Mouse (Mus musculus) kidney, adult 8-10 months (tissue): ENCODE measurements around the gene Dnajc14.

Experiments
- DNase-seq, 2 experiments: peaks; one replicate each; pipeline ENCODE4 v3.0.0; 2022

Gene Dnajc14

DNA sequence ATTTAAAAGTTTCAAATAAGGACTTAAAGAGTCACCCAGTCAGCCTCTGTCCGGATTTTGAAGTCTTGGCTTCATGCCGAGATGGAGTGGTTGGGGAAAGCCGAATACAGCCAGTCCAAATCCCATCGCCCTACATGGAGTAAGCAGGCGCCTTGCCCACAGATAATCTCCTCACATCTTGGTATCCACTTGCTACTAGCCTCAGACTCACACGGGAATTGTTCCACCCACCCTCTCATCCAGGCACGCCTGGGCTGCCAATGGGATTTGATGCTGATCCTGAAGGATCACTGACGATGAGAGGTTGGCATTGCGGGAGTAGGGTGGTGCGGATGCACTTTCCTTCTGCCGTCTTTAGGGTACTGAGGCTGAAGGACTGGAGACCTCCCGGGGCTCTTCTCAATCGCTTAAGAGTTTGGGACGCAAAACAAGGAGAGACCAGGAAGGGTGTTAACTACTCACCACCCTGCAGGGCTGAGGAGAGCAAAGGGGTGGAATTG is at the start of gene Dnajc14:
Gene Dnajc14, plus strand, starts transcription at position 292 of the 500 bp plus-strand sequence.
- DNase-seq, result peak; percentile 26 to 42

GRCm38 (mm10) chr10:128772895-128773294 is 31.0 kb upstream of the Dnajc14 start:
- no peak for DNase-seq

DNA sequence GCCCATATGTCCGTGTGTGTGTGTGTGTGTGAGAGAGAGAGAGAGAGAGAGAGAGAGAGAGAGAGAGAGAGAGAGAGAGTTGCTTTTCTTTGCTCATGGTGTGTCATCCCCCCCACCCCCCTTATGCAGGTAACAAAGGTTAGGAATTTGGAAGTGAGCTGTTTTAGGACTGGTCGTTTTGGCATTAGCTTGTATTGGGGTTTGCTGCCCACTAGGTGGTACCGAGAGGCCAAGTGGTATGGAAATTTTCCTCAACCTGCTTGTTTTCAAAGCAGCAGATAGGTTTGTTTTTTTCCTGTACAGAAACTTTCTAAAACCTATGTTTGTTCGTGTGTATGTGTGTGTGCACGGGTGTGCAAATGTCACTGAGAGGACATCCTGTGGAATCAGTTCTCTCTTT is 30.2 kb upstream of the Dnajc14 start:
- DNase-seq, result no peak

- no peak for DNase-seq
These were observed 25.4 kb upstream of the Dnajc14 start for GRCm38 (mm10) chr10:128778441-128778840.

- peak; percentile 72 to 75 for DNase-seq
These were observed 24.7 kb upstream of the Dnajc14 start for GRCm38 (mm10) chr10:128779011-128779795.

GRCm38 (mm10) chr10:128780200-128780599 is 23.7 kb upstream of the Dnajc14 start:
- DNase-seq, result no peak

DNA sequence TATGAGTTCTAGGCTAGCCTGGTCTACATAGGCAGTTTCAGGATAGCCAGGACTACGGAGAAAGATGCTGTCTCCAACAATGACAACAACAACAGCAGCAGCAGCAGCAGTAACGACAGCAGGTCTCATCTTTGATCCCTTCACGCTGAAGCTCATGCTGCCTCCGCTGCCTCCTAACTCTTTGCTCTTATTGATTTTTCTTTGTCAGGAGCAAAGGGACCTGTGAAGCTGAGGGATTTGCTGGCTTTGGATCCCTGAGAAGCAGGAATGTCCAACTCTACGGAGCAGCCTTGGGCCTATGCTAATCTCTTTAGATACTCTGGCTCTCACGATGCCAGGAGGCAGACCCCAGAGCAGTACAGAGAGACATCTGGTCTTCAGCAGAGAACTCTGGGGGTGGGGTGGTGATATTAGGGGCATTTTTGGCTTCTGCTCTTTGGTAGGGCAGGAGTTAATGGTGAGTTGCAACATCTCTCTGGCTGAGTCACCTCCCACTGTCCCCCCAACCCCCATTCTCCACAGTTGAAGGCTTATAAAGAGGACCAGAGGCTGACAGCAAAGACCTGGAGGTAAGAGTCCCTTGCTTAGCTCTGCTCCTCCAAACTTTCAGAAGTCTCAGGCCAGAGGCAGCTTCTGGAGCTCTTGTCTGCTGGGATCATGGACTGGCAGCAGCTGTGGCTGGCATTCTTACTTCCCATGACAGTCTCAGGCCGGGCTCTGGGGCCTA is 13.3 kb upstream of the Dnajc14 start, which contains the start of gene Mmp19:
Gene Mmp19, plus strand, starts transcription at position 513 of the 727 bp plus-strand sequence.
- DNase-seq, result no peak

- no peak for DNase-seq
These were observed 11.8 kb upstream of the Dnajc14 start for GRCm38 (mm10) chr10:128792041-128792440.

- DNase-seq, result no peak
These were observed 10.6 kb upstream of the Dnajc14 start for GRCm38 (mm10) chr10:128793258-128793657.

- DNase-seq, result no peak
These were observed 9.5 kb upstream of the Dnajc14 start for GRCm38 (mm10) chr10:128794391-128794790.

- DNase-seq, result no peak
These were observed 8.3 kb upstream of the Dnajc14 start for GRCm38 (mm10) chr10:128795581-128795980.

DNA sequence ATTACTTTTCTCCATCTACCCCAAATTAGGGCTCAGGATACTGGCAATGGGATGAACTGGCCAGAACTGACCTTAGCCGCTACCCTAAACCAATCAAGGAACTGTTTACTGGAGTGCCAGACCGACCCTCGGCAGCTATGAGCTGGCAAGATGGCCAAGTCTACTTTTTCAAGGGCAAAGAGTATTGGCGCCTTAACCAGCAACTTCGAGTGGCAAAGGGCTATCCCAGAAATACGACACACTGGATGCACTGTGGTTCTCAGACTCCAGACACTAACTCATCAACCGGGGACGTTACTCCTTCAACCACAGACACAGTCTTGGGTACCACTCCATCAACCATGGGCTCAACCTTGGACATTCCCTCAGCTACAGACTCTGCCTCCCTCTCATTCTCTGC is 5.2 kb upstream of the Dnajc14 start:
- DNase-seq, result no peak

DNA sequence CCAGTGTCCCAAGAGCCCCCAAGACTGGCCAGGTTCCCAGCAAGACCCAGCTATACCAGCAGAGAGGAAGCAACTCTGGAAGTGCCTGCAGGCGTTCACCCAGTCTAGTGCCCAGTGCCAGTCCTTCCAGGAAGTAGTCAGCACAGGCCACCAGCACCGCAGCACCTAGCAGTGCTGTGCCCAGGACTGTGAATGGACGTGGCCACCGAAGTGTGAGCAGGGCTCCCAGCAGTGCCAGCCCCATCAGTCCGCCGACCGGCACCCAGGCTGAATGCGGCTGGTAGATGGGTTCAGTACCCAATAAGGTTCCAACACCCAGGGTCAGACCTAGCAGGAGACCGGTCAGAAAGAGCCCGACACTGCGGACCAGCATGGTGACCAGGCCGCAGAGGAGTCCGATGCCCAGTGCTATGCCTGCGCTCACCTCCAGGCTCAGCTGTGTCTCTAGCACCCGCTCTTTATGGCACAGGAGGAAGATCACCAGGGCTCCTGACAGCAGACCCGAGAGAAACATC is 1.8 kb upstream of the Dnajc14 start:
- no peak for DNase-seq

- no peak for DNase-seq
These were observed 906 bp upstream of the Dnajc14 start for GRCm38 (mm10) chr10:128802956-128803355.

DNA sequence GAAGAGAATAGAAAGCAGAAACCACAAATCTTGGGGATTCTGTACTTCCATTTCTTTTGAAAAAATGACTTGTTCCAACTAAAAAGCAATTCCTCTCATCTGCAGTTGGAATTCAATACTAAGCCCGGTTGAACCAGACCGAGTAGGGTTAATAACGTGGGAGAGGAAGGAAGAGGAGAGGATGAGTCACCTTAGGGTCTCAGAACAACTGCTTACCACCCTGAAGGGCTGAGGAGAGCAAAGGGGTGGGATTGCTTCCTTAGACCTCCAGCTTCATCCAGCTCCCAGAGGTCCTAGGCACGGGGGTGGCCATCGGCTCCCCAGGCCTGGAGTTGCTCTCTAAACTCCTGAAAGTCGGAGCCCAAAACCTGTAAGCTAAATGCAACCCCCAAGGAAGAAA is 501 bp upstream of the Dnajc14 start:
- no peak for DNase-seq

DNA sequence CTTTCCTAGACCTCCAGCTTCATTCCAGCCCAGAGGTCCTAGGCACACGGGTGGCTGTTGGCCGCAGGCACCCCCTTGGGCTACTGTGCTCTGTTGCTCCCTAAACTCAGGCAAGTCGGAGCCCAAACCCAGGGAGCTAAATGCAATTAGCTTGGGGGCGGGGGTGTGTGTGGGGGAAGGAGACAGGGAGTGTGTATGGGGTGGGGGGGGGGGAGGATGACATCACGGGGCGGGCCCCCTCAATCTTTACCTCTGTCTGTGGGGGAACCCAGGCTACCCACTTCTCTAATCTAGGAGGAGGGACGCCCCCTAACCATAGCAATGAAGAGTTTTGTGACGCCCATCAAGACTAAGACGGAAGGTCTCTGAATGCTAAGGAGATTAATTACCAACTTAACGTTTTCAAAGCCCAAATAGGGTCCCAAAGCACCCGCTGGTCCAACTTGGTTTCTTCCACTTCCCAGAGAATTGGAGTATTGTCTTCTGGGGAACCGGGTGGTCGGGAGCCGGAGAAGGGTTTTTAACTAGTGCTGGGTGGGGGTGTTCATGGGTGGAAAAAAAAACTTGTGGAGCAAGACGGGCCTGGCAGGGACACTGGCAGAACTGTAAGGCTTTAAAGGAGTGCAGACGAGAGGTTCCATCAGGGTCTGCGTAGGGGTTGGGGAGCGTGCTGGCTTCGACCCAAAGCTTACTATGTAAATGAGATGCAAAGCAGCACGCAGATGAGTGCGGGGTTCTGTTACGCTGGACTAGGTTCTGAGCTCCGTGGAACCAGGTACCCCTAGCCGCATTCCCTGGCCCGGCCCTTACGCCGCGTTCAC is 619 bp downstream of the Dnajc14 start, which contains the start of gene Tmem198b:
Gene Tmem198b, minus strand, starts transcription at position 100 of the 821 bp plus-strand sequence.
- peak; percentile 55 to 65 for DNase-seq

DNA sequence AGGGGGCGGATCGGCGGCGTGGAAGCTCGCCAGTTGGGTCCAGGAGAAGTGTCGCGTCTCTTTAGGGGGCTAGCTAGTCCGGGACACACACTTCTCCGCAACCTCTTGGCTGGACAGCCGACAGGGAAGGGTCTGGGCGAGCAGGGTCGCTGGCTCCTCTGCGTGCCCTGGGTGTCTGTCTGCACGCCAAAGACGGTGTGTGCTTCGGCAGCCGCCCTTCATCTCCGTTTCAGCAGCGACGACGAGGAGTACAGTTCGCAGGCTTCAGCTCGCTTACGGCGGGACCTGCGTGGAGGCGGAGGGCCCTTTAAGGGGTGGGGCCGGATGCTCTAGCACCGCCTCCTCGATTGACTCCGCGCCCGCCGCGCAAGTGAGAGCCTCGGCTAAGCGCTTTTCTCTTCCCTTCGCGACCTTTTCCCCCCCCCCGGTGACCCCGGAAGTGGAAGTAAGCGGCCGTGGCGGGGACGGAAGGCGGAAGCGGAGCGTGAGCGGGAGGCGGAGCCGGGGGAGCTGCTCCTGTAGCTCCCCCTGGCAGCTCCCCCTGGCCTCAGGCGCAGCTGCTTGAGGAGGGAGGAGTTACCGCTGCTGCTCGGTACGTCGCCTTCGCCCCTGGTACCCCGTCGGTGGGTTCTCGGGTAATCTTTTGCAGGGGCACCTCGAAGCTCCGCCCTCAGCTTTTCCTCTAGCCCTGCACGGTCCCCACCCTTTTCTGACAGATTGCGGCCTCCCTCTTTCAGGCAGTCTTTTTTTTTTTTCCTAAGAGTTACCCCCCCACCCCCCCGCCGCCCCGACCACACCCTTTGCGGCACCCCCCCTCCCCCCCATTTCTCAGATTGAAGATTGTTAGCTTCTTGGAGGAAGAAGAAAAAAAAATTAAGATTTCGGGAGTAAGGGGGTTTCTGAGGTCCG is 1.5 kb downstream of the Dnajc14 start:
- DNase-seq, result peak; percentile 95 to 96

DNA sequence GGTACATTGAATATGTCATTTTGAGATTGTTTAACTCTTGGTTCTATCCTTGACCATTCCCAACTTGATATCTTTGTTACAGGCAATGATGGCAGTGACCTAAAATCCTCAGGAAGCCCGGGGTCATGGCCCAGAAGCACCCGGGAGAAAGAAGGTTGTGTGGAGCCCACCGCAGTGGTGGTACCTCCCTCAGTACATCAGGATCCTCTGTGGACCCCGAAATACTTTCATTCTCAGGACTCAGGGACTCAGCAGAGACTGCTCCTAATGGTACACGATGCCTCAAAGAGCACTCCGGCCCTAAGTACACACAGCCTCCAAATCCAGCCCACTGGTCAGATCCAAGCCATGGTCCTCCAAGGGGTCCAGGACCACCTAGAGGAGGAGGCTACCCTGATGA is 2.2 kb downstream of the Dnajc14 start:
- DNase-seq, result no peak

DNA sequence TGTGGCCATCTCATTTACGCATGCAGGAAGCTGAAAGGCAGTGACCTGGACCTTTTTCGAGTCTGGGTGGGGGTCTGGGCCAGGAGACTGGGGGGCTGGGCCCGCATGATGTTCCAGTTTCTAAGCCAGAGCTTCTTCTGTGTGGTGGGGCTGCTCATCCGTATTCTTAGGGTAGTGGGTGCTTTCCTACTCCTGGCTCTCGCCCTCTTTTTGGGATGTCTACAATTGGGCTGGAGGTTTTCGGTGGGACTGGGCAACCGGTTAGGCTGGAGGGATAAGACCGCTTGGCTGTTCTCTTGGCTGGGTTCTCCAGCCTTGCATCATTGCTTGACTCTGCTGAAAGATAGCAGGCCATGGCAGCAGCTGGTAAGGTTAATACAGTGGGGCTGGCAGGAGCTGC is 3.2 kb downstream of the Dnajc14 start:
- no peak for DNase-seq

- DNase-seq, result no peak
These were observed 13.2 kb downstream of the Dnajc14 start, which contains the start of gene Sarnp for GRCm38 (mm10) chr10:128817033-128817432. Sarnp (plus strand) TSS chr10:128817333.

DNA sequence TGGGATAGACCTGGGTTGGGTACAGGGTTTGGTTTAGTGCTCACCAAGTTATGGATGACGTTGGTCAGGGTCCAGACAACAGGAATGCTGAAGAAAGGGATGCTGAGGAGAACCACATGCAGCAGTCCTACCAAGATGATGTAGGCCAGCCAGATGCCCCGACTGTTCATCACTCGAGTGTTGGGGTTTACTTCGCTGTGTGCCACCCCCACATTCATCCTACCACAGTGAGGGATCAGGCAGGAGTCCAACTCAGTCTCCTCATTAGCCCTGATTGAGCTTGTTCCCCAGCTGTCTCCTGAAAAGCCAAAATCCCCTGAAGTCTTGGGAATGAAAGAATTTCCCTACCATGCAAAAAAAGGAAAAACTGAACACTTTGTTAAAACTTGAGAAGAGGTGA is 16.4 kb downstream of the Dnajc14 start:
- DNase-seq, result no peak
